Mouse (Mus musculus) limb, embryonic 14.5 days (tissue): ENCODE data around the gene Fam213b. TPM values are rescaled to one million over a fixed set of nuclear protein-coding genes. Genes with fewer than 3 reads are reported as not detected.

Experiments used
- ATAC-seq: fragments of 200-750 bp; cut with Nextera tagmentation; 2 replicates; pipeline ENCODE4 v1.8.0; 2017; ENCODE audit warnings: low read depth, moderate number of reproducible peaks, moderate TSS enrichment; ENCODE audit not compliant: low FRiP score
- DNase-seq: peaks from one replicate; pipeline ENCODE4 v3.0.0-alpha.2; 2015; ENCODE audit warnings: low spot score
- H3K27ac ChIP-seq: fragments of 300-500 bp; sonication (generic); replicated peaks from 2 replicates; pipeline ENCODE4 v1.5.1; 2014; ENCODE audit warnings: low read depth, mild to moderate bottlenecking, low read length, moderate library complexity, mixed read lengths
- H3K27me3 ChIP-seq: fragments of 300-500 bp; sonication (generic); 2 replicates; pipeline ENCODE4 v1.6.1; 2014; ENCODE audit warnings: low read length, mixed read lengths; ENCODE audit not compliant: control insufficient read depth, insufficient read depth
- H3K36me3 ChIP-seq: fragments of 300-500 bp; sonication (generic); 2 replicates; pipeline ENCODE4 v1.6.1; 2014; ENCODE audit warnings: mild to moderate bottlenecking, low read length, moderate library complexity, mixed read lengths; ENCODE audit not compliant: control insufficient read depth, insufficient read depth
- H3K4me1 ChIP-seq: fragments of 300-500 bp; sonication (generic); 2 replicates; pipeline ENCODE4 v1.6.1; 2014; ENCODE audit warnings: antibody characterized with exemption, low read length, mixed read lengths; ENCODE audit not compliant: control insufficient read depth, insufficient read depth
- H3K4me2 ChIP-seq: fragments of 300-500 bp; sonication (generic); replicated peaks from 2 replicates; pipeline ENCODE4 v1.6.1; 2014; ENCODE audit warnings: low read depth, mild to moderate bottlenecking, low read length, moderate library complexity; ENCODE audit not compliant: severe bottlenecking
- H3K4me3 ChIP-seq: fragments of 300-500 bp; sonication (generic); replicated peaks from 2 replicates; pipeline ENCODE4 v1.5.1; 2014; ENCODE audit warnings: low read length
- H3K9ac ChIP-seq: fragments of 300-500 bp; sonication (generic); 2 replicates; pipeline ENCODE4 v1.6.1; 2014; ENCODE audit warnings: mild to moderate bottlenecking, low read depth, low read length, moderate library complexity; ENCODE audit not compliant: severe bottlenecking
- H3K9me3 ChIP-seq: fragments of 300-500 bp; sonication (generic); 2 replicates; pipeline ENCODE4 v1.6.1; 2016; ENCODE audit warnings: low read length; ENCODE audit not compliant: control insufficient read depth
- POLR2A ChIP-seq: fragments of 200-500 bp; IDR thresholded peaks from 2 replicates; pipeline ENCODE4 v1.8.0; 2012; ENCODE audit warnings: inconsistent platforms, mild to moderate bottlenecking, moderate library complexity, borderline replicate concordance; ENCODE audit not compliant: insufficient read depth, insufficient read length; ENCODE audit errors: extremely low read depth
- WGBS: fragments of 180-500 bp; shearing (Covaris S2); extraction: QIAGEN DNeasy Blood & Tissue Kit; methylation state at CpG from one replicate; pipeline ENCODE4 v1.1.7; 2014; 5-methylcytosine and 5-hydroxymethylcytosine counted together
- polyA plus RNA-seq, 2 experiments: library from polyadenylated mRNA; depleted of rRNA in 1 of 2; stranded (reverse) in 1 of 2; unstranded in 1 of 2; fragments of >200 nt; fragmentation: Nextera tagmentation in 1 of 2; extraction: Ambion mirVana in 1 of 2; gene quantifications; 2 replicates each; pipeline versions ENCODE4 v1.2.1 to v1.2.3; 2012 to 2014

The Fam213b gene
- polyA plus RNA-seq, 2 experiments, result 33.6 to 51.8 TPM

- H3K9me3 ChIP-seq, result no peaks in the 10 kb centered on the region
- ATAC-seq, result no peak
- no peaks in the 10 kb centered on the region for H3K27me3 ChIP-seq
- H3K27ac ChIP-seq, result no peak overlapping the region
- H3K9ac ChIP-seq, result no peak overlapping the region
- TF ChIP-seq POLR2A, result no peak
- WGBS, result 79% methylated on average over 2 of the region's 2 CpGs
- no peak overlapping the region for H3K4me2 ChIP-seq
- H3K36me3 ChIP-seq, result no peaks in the 10 kb centered on the region
- DNase-seq, result no peak
- H3K4me3 ChIP-seq, result no peak overlapping the region
- H3K4me1 ChIP-seq, result peaks cover 13% of the 10 kb centered on the region
These were observed 3.4 kb upstream of the Fam213b start for GRCm38 (mm10) chr4:154902371-154902770.

GRCm38 (mm10) chr4:154897676-154898465 lies 1.1 kb downstream of the Fam213b start:
- WGBS, result 73% methylated on average over 6 of the region's 6 CpGs
- Histone ChIP-seq H3K27ac (no peak overlapping the region), H3K4me1 (peaks cover 14% of the 10 kb centered on the region), H3K4me3 (peak overlapping the region; percentile 58), H3K4me2 (peak overlapping the region; percentile 94), H3K27me3 (no peaks in the 10 kb centered on the region), H3K36me3 (no peaks in the 10 kb centered on the region), H3K9me3 (no peaks in the 10 kb centered on the region), H3K9ac (peak overlapping the region; percentile 65)
- no peak for TF ChIP-seq POLR2A
- DNase-seq (no peak), ATAC-seq (no peak)

GRCm38 (mm10) chr4:154895549-154895948 lies 3.4 kb downstream of the Fam213b start:
- H3K4me3 ChIP-seq, result no peak overlapping the region
- TF ChIP-seq POLR2A, result no peak
- no peak overlapping the region for H3K27ac ChIP-seq
- 85% methylated on average over 5 of the region's 5 CpGs for WGBS
- no peaks in the 10 kb centered on the region for H3K27me3 ChIP-seq
- H3K4me2 ChIP-seq, result no peak overlapping the region
- no peak for ATAC-seq
- DNase-seq, result no peak
- H3K36me3 ChIP-seq, result no peaks in the 10 kb centered on the region
- H3K4me1 ChIP-seq, result peaks cover 14% of the 10 kb centered on the region
- no peak overlapping the region for H3K9ac ChIP-seq
- no peaks in the 10 kb centered on the region for H3K9me3 ChIP-seq

- Histone ChIP-seq H3K27me3 (no peaks in the 10 kb centered on the region), H3K4me3 (no peak overlapping the region), H3K9me3 (no peaks in the 10 kb centered on the region), H3K27ac (no peak overlapping the region), H3K4me2 (no peak overlapping the region), H3K36me3 (no peaks in the 10 kb centered on the region), H3K9ac (no peak overlapping the region), H3K4me1 (no peaks in the 10 kb centered on the region)
- no peak for TF ChIP-seq POLR2A
- DNase-seq, result no peak
- ATAC-seq, result no peak
- 88% methylated on average over 14 of the region's 14 CpGs for WGBS
These were observed 8.0 kb downstream of the Fam213b start for GRCm38 (mm10) chr4:154890887-154891286.

DNA sequence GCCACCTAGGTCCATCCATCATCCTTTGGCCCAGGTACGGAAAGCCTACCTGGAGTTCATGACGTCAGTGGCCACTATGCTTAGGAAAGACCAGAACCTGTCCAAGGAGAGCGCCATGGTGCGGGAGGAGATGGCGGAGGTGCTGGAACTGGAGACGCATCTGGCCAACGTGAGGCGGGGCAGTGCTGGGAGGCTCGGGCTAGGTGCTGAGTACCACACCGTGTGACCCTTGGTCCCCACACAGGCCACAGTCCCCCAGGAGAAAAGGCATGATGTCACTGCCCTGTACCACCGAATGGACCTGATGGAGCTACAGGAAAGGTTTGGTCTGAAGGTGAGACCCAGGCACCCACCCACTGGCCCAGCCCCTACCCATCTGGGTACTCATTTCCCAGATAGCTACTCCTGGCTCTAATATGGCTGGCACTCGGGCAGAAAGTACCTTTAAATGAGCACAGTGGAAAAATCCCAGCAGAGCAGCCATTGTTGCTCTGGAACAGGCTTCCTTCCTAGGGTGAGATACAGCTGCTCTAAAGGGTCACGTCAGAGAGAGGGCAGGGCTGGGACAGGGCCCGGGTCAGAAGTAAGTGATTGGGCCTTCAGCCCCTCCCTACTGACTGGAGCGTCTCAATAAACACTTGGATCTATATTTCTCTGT lies 11.2 kb downstream of the Fam213b start:
- WGBS, result 82% methylated on average over 15 of the region's 15 CpGs
- DNase-seq, result no peak
- Histone ChIP-seq H3K9me3 (no peaks in the 10 kb centered on the region), H3K36me3 (no peaks in the 10 kb centered on the region), H3K4me3 (no peak overlapping the region), H3K27ac (no peak overlapping the region), H3K4me1 (no peaks in the 10 kb centered on the region), H3K4me2 (no peak overlapping the region), H3K9ac (no peak overlapping the region), H3K27me3 (no peaks in the 10 kb centered on the region)
- no peak for ATAC-seq
- TF ChIP-seq POLR2A, result no peak
